Comparison of ENCODE assay signal across 10 mouse cellular contexts in the genomic region with DNA sequence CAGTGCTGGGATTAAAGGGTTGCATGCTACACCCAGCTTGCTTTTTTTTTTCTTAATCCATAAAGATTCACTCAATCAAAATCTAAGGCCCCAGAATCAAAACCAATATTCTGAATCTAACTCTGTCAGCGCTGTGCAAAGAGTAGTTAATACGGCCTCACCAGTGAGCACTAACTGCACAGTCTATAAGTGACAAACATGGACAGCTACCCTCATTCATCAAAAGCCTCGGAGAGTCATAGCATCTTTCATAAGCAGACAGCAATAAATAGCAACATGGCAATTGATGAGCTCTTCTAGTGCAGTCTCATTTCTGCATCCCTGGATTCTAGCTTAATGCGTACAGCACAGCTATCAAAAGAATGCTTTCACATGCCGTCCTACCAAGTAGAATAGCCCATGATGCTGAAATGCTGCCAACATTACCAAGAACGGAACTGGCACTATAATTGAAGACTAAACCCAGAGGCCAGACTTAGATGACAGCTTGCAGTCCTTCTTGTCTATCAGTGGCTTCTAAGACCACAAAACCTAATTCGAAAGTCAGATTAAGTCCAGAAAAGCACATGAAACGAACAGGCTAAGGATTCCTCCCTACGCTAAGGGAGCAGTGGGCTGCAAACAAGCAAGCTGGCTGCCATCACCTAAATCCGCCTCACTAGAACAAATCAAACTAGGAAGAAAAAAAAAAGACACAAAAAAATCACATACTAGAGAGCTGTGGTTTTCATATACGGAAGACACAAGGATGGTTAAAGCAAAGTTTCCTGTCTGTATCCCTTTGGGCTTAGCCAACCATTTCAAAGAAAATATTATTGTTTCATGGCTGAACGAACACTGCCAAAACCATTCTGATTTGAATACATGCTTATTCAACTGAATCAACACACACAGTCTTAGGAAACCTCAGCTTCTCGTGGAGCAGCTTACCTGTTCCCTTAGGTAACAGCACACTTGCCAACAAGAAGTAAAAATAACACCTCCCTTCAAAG. TPM values are rescaled to one million over a fixed set of nuclear protein-coding genes. Genes with fewer than 3 reads are reported as not detected.
DNase-seq lines count a peak whose midpoint lies in the region; ATAC-seq and TF ChIP-seq lines count a peak whose summit lies in the region.
"Had no signal": no experiment of that assay in that cellular context is flagged by ENCODE, and none has a peak within 500 bp of the region (broad histone marks: within the 10 kb centered on the region; RNA-seq: fewer than 3 reads in every experiment).

No protein-coding gene starts in this region.

- H3K27me3 ChIP-seq in liver, postnatal 0 days (ENCODE audit: insufficient read depth, low read length): no peaks in the 10 kb centered on the region
- H3K27me3 ChIP-seq in midbrain, postnatal 0 days (ENCODE audit: insufficient read depth, low read length): no peaks in the 10 kb centered on the region
- H3K27me3 ChIP-seq in intestine, postnatal 0 days (replicated peaks; ENCODE audit: control insufficient read depth, insufficient read depth, low read length): no peaks in the 10 kb centered on the region
- H3K27me3 ChIP-seq: liver, embryonic 15.5 days had no signal

- no peak overlapping the region for H3K27ac ChIP-seq in liver, postnatal 0 days (ENCODE audit: low read depth)
- 0 out of 2 replicates have a peak overlapping the region, but pooled peaks have one; percentile 38 for H3K27ac ChIP-seq in midbrain, postnatal 0 days (ENCODE audit: low read depth, low read length)
- H3K27ac ChIP-seq in intestine, postnatal 0 days (ENCODE audit: low read depth, low read length): no peak overlapping the region
- H3K27ac ChIP-seq: liver, embryonic 15.5 days had no signal

- intact Hi-C loops in heart, postnatal 25 days (cut with DNase I): loop anchor here (5.0 kb wide), 1 partner anchor 54 kb away; no protein-coding TSS in a partner anchor

- no peak overlapping the region for H3K9ac ChIP-seq in liver, postnatal 0 days (replicated peaks)
- no peak overlapping the region for H3K9ac ChIP-seq in midbrain, postnatal 0 days (replicated peaks; ENCODE audit: low read length, poor library complexity, severe bottlenecking)
- no peak overlapping the region for H3K9ac ChIP-seq in intestine, postnatal 0 days (ENCODE audit: low read depth, low read length)
- H3K9ac ChIP-seq: liver, embryonic 15.5 days had no signal

- no peaks in the 10 kb centered on the region for H3K36me3 ChIP-seq in liver, postnatal 0 days (replicated peaks; ENCODE audit: insufficient read depth, low read length)
- no peaks in the 10 kb centered on the region for H3K36me3 ChIP-seq in midbrain, postnatal 0 days (ENCODE audit: insufficient read depth, low read length)
- no peaks in the 10 kb centered on the region for H3K36me3 ChIP-seq in intestine, postnatal 0 days (ENCODE audit: control insufficient read depth, insufficient read depth)
- H3K36me3 ChIP-seq: liver, embryonic 15.5 days had no signal

- no peaks in the 10 kb centered on the region for H3K4me1 ChIP-seq in liver, postnatal 0 days (ENCODE audit: insufficient read depth)
- no peaks in the 10 kb centered on the region for H3K4me1 ChIP-seq in midbrain, postnatal 0 days (ENCODE audit: insufficient read depth, low read length)
- H3K4me1 ChIP-seq in intestine, postnatal 0 days (replicated peaks; ENCODE audit: control insufficient read depth, insufficient read depth, low read length): no peaks in the 10 kb centered on the region
- H3K4me1 ChIP-seq: liver, embryonic 15.5 days had no signal

- H3K4me3 ChIP-seq in liver, postnatal 0 days (ENCODE audit: low read depth, low read length): no peak overlapping the region
- no peak overlapping the region for H3K4me3 ChIP-seq in midbrain, postnatal 0 days (ENCODE audit: low read depth, low read length)
- H3K4me3 ChIP-seq in intestine, postnatal 0 days (ENCODE audit: low read depth, low read length): no peak overlapping the region
- H3K4me3 ChIP-seq: liver, embryonic 15.5 days had no signal

- 0 out of 2 replicates have a peak overlapping the region, but pooled peaks have one; percentile 13 for H3K4me2 ChIP-seq in liver, postnatal 0 days (ENCODE audit: low read depth, low read length)
- peak overlapping the region; percentile 29; the same call in 1 of the 2 replicates for H3K4me2 ChIP-seq in midbrain, postnatal 0 days (ENCODE audit: low read depth, low read length, poor library complexity, severe bottlenecking)
- no peak overlapping the region for H3K4me2 ChIP-seq in intestine, postnatal 0 days (replicated peaks; ENCODE audit: low read depth)
- H3K4me2 ChIP-seq: liver, embryonic 15.5 days had no signal

- no peaks in the 10 kb centered on the region for H3K9me3 ChIP-seq in liver, postnatal 0 days (ENCODE audit: low read length)
- no peaks in the 10 kb centered on the region for H3K9me3 ChIP-seq in midbrain, postnatal 0 days (ENCODE audit: low read length)
- H3K9me3 ChIP-seq in intestine, postnatal 0 days (ENCODE audit: control insufficient read depth): 0 out of 2 replicates have a peak, but pooled peaks cover 3% of the 10 kb centered on the region
- H3K9me3 ChIP-seq: liver, embryonic 15.5 days had no signal

- peak; percentile 85 for DNase-seq in heart, adult 11 months
- no peak for DNase-seq in heart, postnatal 25 days (ENCODE audit: low spot score)
- DNase-seq in liver, postnatal 0 days: no peak
- no peak for DNase-seq in liver
- peak; percentile 64 to 81 for DNase-seq in cerebellum, postnatal 10 days
- peak; percentile 76 for DNase-seq in midbrain, postnatal 0 days (ENCODE audit: low spot score)
- no peak for DNase-seq in testis, postnatal 14 days (ENCODE audit: low spot score)
- DNase-seq: adrenal gland, postnatal 10 days had no signal

- 74% methylated on average over 13 of the region's 13 CpGs for WGBS in liver, postnatal 0 days (ENCODE audit: insufficient replicate concordance)
- 35% methylated on average over 13 of the region's 13 CpGs for WGBS in midbrain, postnatal 0 days
- WGBS in intestine, postnatal 0 days: 79% methylated on average over 13 of the region's 13 CpGs

- no peak for TF ChIP-seq CTCF in liver, postnatal 0 days (IDR thresholded peaks at IDR 0.05; ENCODE audit: low read depth)
- no peak for TF ChIP-seq CTCF in midbrain, postnatal 0 days (IDR thresholded peaks at IDR 0.05)
- no peak for TF ChIP-seq CTCF in intestine, postnatal 0 days (IDR thresholded peaks at IDR 0.05; ENCODE audit: low read depth)

- ATAC-seq in liver, postnatal 0 days: no peak; the same call in 1 of the 2 replicates
- no peak for ATAC-seq in midbrain, postnatal 0 days (ENCODE audit: low FRiP score)
- no peak for ATAC-seq in intestine, postnatal 0 days

- TF ChIP-seq EP300 in liver, postnatal 0 days (IDR thresholded peaks at IDR 0.05; ENCODE audit: low read depth): no peak; the same call in 1 of the 2 replicates

RNA-seq across cellular contexts. Expression of gene Rag2, which starts 26.0 kb away (rescaled TPM):
- total RNA-seq in heart, postnatal 25 days (2021): not detected
- polyA plus RNA-seq in liver, postnatal 0 days (2015; fragmentation: Nextera tagmentation; extraction: Ambion mirVana): 1.1 and 1.4 TPM in 2 replicates
- total RNA-seq in midbrain, postnatal 0 days (2014; rRNA removed): not detected in 2 replicates
- polyA plus RNA-seq in midbrain, postnatal 0 days (2015; fragmentation: Nextera tagmentation; extraction: Ambion mirVana): 0.09 TPM in 1 of 2 replicates, not detected in the other
- not detected in 2 replicates for polyA plus RNA-seq in intestine, postnatal 0 days (2015; fragmentation: Nextera tagmentation; extraction: Ambion mirVana)

RNA-seq across cellular contexts. Expression of gene Rag1, which starts 50.8 kb away (rescaled TPM):
- not detected for total RNA-seq in heart, postnatal 25 days (2021)
- polyA plus RNA-seq in liver, postnatal 0 days (2015; fragmentation: Nextera tagmentation; extraction: Ambion mirVana): 0.95 and 1.1 TPM in 2 replicates
- total RNA-seq in midbrain, postnatal 0 days (2014; rRNA removed): 0.27 and 0.42 TPM in 2 replicates
- polyA plus RNA-seq in midbrain, postnatal 0 days (2015; fragmentation: Nextera tagmentation; extraction: Ambion mirVana): 0.04 TPM in 2 replicates
- polyA plus RNA-seq in intestine, postnatal 0 days (2015; fragmentation: Nextera tagmentation; extraction: Ambion mirVana): not detected in 2 replicates

RNA-seq across cellular contexts. Expression of gene B230118H07Rik, which starts 50.8 kb away (rescaled TPM):
- total RNA-seq in heart, postnatal 25 days (2021): 10 to 100 TPM; 80.0 to 90.7 TPM
- polyA plus RNA-seq in liver, postnatal 0 days (2015; fragmentation: Nextera tagmentation; extraction: Ambion mirVana): 15.1 and 18.5 TPM in 2 replicates
- total RNA-seq in midbrain, postnatal 0 days (2014; rRNA removed): 18.2 and 21.4 TPM in 2 replicates
- polyA plus RNA-seq in midbrain, postnatal 0 days (2015; fragmentation: Nextera tagmentation; extraction: Ambion mirVana): 50.7 and 51.5 TPM in 2 replicates
- polyA plus RNA-seq in intestine, postnatal 0 days (2015; fragmentation: Nextera tagmentation; extraction: Ambion mirVana): 31.0 and 33.6 TPM in 2 replicates

Comparison
In these comparisons a context has a peak if more than half of its experiments do, and no peak if none do; other contexts are left out.
1. DNase-seq: peak in heart, adult 11 months (single experiment), cerebellum, postnatal 10 days (2 of 2) and midbrain, postnatal 0 days (single experiment); none in heart, postnatal 25 days (single experiment), liver, postnatal 0 days (single experiment), liver (single experiment) and testis, postnatal 14 days (single experiment).